Comparison of ENCODE assay signal across 8 mouse cellular contexts in genomic region chr1:155048947-155049346, GRCm38 (mm10). TPM values are rescaled to one million over a fixed set of nuclear protein-coding genes. Genes with fewer than 3 reads are reported as not detected.
A peak's percentile ranks its signal among the peaks of the same experiment; 100 is the strongest.
DNase-seq lines count a peak whose midpoint lies in the region; ATAC-seq lines count a peak whose summit lies in the region.

No protein-coding gene starts in this region.

- DNase-seq in Muller cell, postnatal 12 days (ENCODE audit: inconsistent ontology term): peak; percentile 82
- peak; percentile 98 to 99 for DNase-seq in cerebellum, postnatal 10 days
- peak; percentile 72 to 88 for DNase-seq in frontal cortex, postnatal 14 days (ENCODE audit: low spot score in 2 of 2)
- peak; percentile 95 for DNase-seq in hindbrain, embryonic 14.5 days (ENCODE audit: low spot score)
- peak; percentile 94 to 99 for DNase-seq in layer of hippocampus, postnatal 25 days (ENCODE audit: extremely low spot score in 1 of 2, low spot score in 1 of 2)
- DNase-seq in lung, postnatal 36 days: peak; percentile 98
- DNase-seq in retina, embryonic 14.5 days (ENCODE audit: low spot score): peak; percentile 98
- DNase-seq in thymus, postnatal 4 days: peak; percentile 99

- H3K36me3 ChIP-seq in hindbrain, embryonic 14.5 days (replicated peaks; ENCODE audit: control insufficient read depth, insufficient read depth): no peaks in the 10 kb centered on the region

- no peak overlapping the region for H3K4me3 ChIP-seq in hindbrain, embryonic 14.5 days (replicated peaks; ENCODE audit: low read length)

- no peaks in the 10 kb centered on the region for H3K27me3 ChIP-seq in hindbrain, embryonic 14.5 days (ENCODE audit: control insufficient read depth, insufficient read depth, low read length)

- ATAC-seq in hindbrain, embryonic 14.5 days (ENCODE audit: low FRiP score): peak; percentile 87

- 4% methylated on average over 5 of the region's 5 CpGs for WGBS in hindbrain, embryonic 14.5 days

- no peaks in the 10 kb centered on the region for H3K9me3 ChIP-seq in hindbrain, embryonic 14.5 days (ENCODE audit: control insufficient read depth, low read length)

- no peak overlapping the region for H3K9ac ChIP-seq in hindbrain, embryonic 14.5 days

- peaks cover 21% of the 10 kb centered on the region for H3K4me1 ChIP-seq in hindbrain, embryonic 14.5 days (replicated peaks; ENCODE audit: control insufficient read depth, insufficient read depth, low read length)

- H3K27ac ChIP-seq in hindbrain, embryonic 14.5 days: no peak overlapping the region

- H3K4me2 ChIP-seq in hindbrain, embryonic 14.5 days (replicated peaks): no peak overlapping the region

RNA-seq across cellular contexts. Expression of gene Ier5, which starts 50.5 kb away (rescaled TPM):
- 10.5 and 13.0 TPM in 2 replicates for polyA plus RNA-seq in hindbrain, embryonic 14.5 days (2014; fragmentation: Nextera tagmentation; extraction: Ambion mirVana)
- 10 to 100 TPM; 28.2 to 28.6 TPM for total RNA-seq in layer of hippocampus, postnatal 25 days (2021)
